Mouse (Mus musculus) kidney, postnatal 0 days (tissue): ENCODE data around the gene Nsd2. TPM values are rescaled to one million over a fixed set of nuclear protein-coding genes. Genes with fewer than 3 reads are reported as not detected.

Experiments
- ATAC-seq: fragments of 200-750 bp; cut with Nextera tagmentation; replicated peaks from 2 replicates; pipeline ENCODE4 v1.8.0; 2017; ENCODE audit warnings: low read depth, moderate number of reproducible peaks, moderate TSS enrichment, moderate library complexity; ENCODE audit not compliant: low FRiP score
- DNase-seq: peaks from one replicate; pipeline ENCODE4 v3.0.0-alpha.2; 2016; ENCODE audit warnings: low spot score
- H3K27ac ChIP-seq: fragments of 300-500 bp; sonication (generic); 2 replicates; pipeline ENCODE4 v1.5.1; 2014; ENCODE audit warnings: mild to moderate bottlenecking
- H3K27me3 ChIP-seq: fragments of 300-500 bp; sonication (generic); 2 replicates; pipeline ENCODE4 v1.6.1; 2014; ENCODE audit warnings: low read length, mixed read lengths; ENCODE audit not compliant: insufficient read depth
- H3K36me3 ChIP-seq: fragments of 300-500 bp; sonication (generic); 2 replicates; pipeline ENCODE4 v1.6.1; 2014; ENCODE audit warnings: low read length, mixed read lengths; ENCODE audit not compliant: insufficient read depth
- H3K4me1 ChIP-seq: fragments of 300-500 bp; sonication (generic); replicated peaks from 2 replicates; pipeline ENCODE4 v1.6.1; 2014; ENCODE audit warnings: antibody characterized with exemption, low read length, mixed read lengths; ENCODE audit not compliant: insufficient read depth
- H3K4me2 ChIP-seq: fragments of 300-500 bp; sonication (generic); 2 replicates; pipeline ENCODE4 v1.6.1; 2014; ENCODE audit warnings: mild to moderate bottlenecking, low read length, moderate library complexity, mixed read lengths
- H3K4me3 ChIP-seq: fragments of 300-500 bp; sonication (generic); replicated peaks from 2 replicates; pipeline ENCODE4 v1.5.1; 2014; ENCODE audit warnings: low read depth, low read length
- H3K9ac ChIP-seq: fragments of 300-500 bp; sonication (generic); 2 replicates; pipeline ENCODE4 v1.6.1; 2014; ENCODE audit warnings: low read depth, low read length
- H3K9me3 ChIP-seq: fragments of 300-500 bp; sonication (generic); replicated peaks from 2 replicates; pipeline ENCODE4 v1.6.1; 2016; ENCODE audit warnings: low read length, inconsistent platforms, mixed read lengths
- CTCF ChIP-seq: IDR thresholded peaks from 2 replicates; pipeline ENCODE4 v1.5.1; 2016; ENCODE audit warnings: antibody characterized with exemption, low read depth, mild to moderate bottlenecking, moderate library complexity
- WGBS: fragments of 180-500 bp; shearing (Covaris S2); extraction: QIAGEN DNeasy Blood & Tissue Kit; methylation state at CpG from one replicate; pipeline ENCODE4 v1.1.7; 2014; 5-methylcytosine and 5-hydroxymethylcytosine counted together
- polyA plus RNA-seq: library from polyadenylated mRNA; unstranded; fragments of >200 nt; fragmentation: Nextera tagmentation; extraction: Ambion mirVana; gene quantifications from 2 replicates; pipeline ENCODE4 v1.2.1, GENCODE M21; 2015

The Nsd2 gene
- polyA plus RNA-seq, 1 experiment from 2014 or later, result 21.0 TPM

DNA sequence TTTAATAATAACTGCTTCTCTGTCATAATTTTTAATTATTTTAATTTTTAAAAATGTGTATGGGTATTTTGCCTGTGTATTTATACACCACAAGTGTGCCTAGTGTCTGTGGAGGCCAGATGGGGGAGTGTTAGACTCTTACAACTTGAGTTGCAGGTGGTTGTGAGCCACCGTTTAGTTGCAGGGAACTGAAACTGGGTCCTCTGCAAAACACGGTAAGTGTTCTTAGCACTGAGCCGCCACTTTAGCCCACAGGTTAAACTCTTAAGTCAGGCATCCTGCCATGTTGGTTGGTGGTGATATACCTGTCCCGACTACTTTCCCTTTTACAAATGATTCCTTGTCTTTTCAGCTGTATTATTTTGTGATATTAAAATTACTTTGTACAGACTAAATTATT is 22.0 kb downstream of the Nsd2 start:
- Histone ChIP-seq H3K9ac (no peak overlapping the region), H3K4me1 (no peaks in the 10 kb centered on the region), H3K27me3 (no peaks in the 10 kb centered on the region), H3K36me3 (peaks cover 12% of the 10 kb centered on the region; the same call in 1 of the 2 replicates), H3K9me3 (no peaks in the 10 kb centered on the region), H3K4me3 (no peak overlapping the region), H3K4me2 (no peak overlapping the region), H3K27ac (no peak overlapping the region)
- 85% methylated on average over 4 of the region's 4 CpGs for WGBS
- DNase-seq (no peak), ATAC-seq (no peak)
- TF ChIP-seq CTCF, result no peak

DNA sequence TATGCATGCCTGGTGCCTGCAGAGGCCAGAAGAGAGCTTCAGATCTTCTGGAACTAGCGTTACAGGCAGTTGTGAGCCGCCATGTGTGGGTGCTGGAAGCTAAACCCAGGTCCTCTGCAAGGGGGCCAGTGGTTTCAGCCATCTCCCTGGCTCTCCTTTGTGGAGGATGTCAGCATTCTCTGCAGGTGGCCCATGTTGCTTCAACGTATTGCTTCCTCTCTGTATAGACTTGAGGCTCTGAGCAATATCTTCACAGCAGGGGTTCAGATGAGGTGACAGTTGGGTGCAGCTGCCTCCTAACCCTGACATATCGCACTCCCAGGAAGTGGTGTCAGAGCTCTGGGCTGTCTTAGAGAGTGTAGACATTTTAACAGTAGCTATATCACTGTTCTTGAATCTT is 30.9 kb downstream of the Nsd2 start:
- Histone ChIP-seq H3K9me3 (no peaks in the 10 kb centered on the region), H3K27ac (no peak overlapping the region), H3K4me2 (no peak overlapping the region), H3K4me1 (no peaks in the 10 kb centered on the region), H3K9ac (no peak overlapping the region), H3K27me3 (no peaks in the 10 kb centered on the region), H3K36me3 (peaks cover 23% of the 10 kb centered on the region; the same call in 1 of the 2 replicates), H3K4me3 (no peak overlapping the region)
- no peak for DNase-seq
- TF ChIP-seq CTCF, result no peak
- WGBS, result 91% methylated on average over 4 of the region's 4 CpGs
- ATAC-seq, result no peak

DNA sequence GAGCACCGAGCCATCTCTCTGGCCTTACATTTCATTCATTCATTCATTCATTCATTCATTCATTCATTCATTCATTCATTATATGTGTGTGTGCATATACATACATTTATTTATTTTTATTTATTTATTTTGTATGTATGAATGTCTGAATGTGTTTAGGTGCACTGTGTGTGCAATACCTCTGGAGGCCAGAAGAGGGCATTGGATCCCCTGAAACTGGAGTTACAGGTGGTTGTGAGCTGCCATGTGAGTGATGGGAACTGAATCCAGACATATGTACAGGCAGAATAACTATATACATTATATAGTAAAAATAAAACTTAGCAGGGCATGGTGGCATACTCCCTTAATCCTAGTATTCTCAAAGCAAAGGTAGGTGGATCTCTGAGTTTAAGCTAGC is 32.6 kb downstream of the Nsd2 start:
- ATAC-seq (no peak), DNase-seq (no peak)
- 96% methylated on average over 1 of the region's 1 CpGs for WGBS
- H3K27me3 ChIP-seq, result no peaks in the 10 kb centered on the region
- no peaks in the 10 kb centered on the region for H3K4me1 ChIP-seq
- no peak overlapping the region for H3K9ac ChIP-seq
- no peak; the same call in 1 of the 2 replicates for TF ChIP-seq CTCF
- H3K9me3 ChIP-seq, result no peaks in the 10 kb centered on the region
- H3K4me2 ChIP-seq, result no peak overlapping the region
- peaks cover 23% of the 10 kb centered on the region for H3K36me3 ChIP-seq
- H3K4me3 ChIP-seq, result no peak overlapping the region
- no peak overlapping the region for H3K27ac ChIP-seq

DNA sequence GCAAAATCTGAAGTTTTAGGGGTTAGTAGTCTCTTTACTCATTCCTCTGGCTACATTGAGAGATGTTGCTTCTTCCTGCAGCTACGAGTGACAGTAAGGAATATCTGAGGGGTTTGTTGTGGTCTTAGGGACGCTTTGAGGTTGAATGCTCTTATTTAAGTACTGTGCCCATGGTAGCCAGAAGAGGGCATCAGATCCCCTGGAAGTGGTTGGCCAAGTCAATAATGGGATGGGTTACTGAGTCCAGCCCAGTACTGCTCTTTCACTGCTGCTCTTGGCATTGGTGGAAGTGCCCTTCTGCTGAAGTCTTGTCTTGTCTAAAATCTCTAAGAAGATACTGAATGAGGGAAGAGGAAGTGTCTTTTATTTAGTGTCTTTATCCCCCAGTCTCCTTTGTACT is 33.5 kb downstream of the Nsd2 start:
- H3K27ac ChIP-seq, result no peak overlapping the region
- WGBS, result 82% methylated on average over 2 of the region's 2 CpGs
- no peak for ATAC-seq
- H3K9ac ChIP-seq, result no peak overlapping the region
- H3K4me1 ChIP-seq, result no peaks in the 10 kb centered on the region
- TF ChIP-seq CTCF, result peak; percentile 30; the same call in 1 of the 2 replicates
- no peaks in the 10 kb centered on the region for H3K9me3 ChIP-seq
- DNase-seq, result no peak
- H3K27me3 ChIP-seq, result no peaks in the 10 kb centered on the region
- H3K4me3 ChIP-seq, result no peak overlapping the region
- H3K36me3 ChIP-seq, result peaks cover 29% of the 10 kb centered on the region
- no peak overlapping the region for H3K4me2 ChIP-seq

DNA sequence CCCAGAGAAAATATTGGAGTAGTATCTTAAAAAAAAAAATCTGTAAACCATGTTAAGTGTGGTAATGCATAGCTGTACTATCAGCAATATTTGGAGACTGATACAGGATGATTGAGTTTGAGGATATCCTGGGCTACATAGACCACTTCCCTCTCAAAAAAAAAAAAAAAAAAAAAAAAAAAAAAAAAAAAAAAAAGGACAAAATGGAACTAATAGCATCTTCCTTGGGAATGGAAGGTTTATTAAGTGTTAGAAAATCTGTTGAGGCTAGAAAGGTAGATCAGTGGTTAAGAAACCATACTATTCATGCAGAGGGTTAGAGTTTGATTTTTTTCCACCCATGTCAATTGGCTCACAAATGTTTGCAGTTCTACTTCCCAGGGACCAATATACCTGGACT is 37.2 kb downstream of the Nsd2 start:
- Histone ChIP-seq H3K4me1 (no peaks in the 10 kb centered on the region), H3K4me3 (no peak overlapping the region), H3K9ac (no peak overlapping the region), H3K36me3 (peaks cover 39% of the 10 kb centered on the region), H3K9me3 (no peaks in the 10 kb centered on the region), H3K27me3 (no peaks in the 10 kb centered on the region), H3K27ac (no peak overlapping the region), H3K4me2 (no peak overlapping the region)
- no peak for TF ChIP-seq CTCF
- DNase-seq, result no peak
- no peak for ATAC-seq

DNA sequence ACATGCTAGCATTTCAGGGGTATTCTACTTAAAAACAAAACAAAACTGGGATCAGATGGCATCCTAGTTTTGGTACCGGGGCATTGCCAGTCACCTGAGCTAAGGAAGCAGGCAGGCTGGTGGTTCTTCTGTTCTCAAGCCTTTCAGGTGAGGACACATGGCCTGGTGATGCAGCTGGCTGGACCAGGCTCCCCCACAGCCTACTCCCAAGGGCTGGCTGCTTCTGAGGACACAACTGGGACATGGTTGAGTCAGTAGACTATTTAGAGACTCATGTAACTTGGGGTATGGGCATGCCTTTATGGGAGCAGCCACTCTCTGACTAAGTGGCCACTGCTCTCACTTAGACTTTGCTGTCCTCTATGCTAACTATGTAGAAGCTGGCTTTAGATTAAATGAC is 54.9 kb downstream of the Nsd2 start:
- ATAC-seq, result no peak
- WGBS, result 91% methylated on average over 1 of the region's 1 CpGs

DNA sequence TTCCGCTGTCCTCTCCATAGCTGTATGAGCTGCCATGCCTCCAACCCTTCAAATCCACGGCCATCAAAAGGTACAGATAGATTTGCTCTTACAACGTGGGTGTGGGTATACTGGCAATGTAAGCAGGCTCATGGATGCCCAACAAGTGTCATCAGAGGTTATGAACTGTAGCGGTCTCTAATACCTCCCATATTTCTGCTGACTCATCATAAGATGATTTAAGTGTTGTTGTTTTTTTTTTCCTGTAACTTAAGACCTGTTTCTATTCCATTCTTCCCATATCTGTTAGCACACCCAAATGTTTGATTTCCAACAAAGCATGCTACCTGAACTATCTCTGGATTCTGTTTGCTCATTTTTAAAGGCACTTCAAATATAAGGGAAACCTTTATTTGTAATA is 60.6 kb downstream of the Nsd2 start:
- WGBS, result 93% methylated on average over 4 of the region's 4 CpGs
- no peak overlapping the region for H3K9ac ChIP-seq
- ATAC-seq, result no peak
- H3K36me3 ChIP-seq, result peaks cover 61% of the 10 kb centered on the region
- H3K4me1 ChIP-seq, result no peaks in the 10 kb centered on the region
- no peaks in the 10 kb centered on the region for H3K27me3 ChIP-seq
- H3K4me3 ChIP-seq, result no peak overlapping the region
- no peak for DNase-seq
- no peak for TF ChIP-seq CTCF
- H3K9me3 ChIP-seq, result no peaks in the 10 kb centered on the region
- no peak overlapping the region for H3K27ac ChIP-seq
- no peak overlapping the region for H3K4me2 ChIP-seq

More for the DNA sequence above, 54.9 kb downstream of the Nsd2 start:
- Histone ChIP-seq H3K27ac (no peak overlapping the region), H3K4me2 (no peak overlapping the region), H3K36me3 (peaks cover 31% of the 10 kb centered on the region; the same call in 1 of the 2 replicates), H3K9me3 (no peaks in the 10 kb centered on the region), H3K4me3 (no peak overlapping the region), H3K4me1 (no peaks in the 10 kb centered on the region), H3K9ac (no peak overlapping the region), H3K27me3 (no peaks in the 10 kb centered on the region)
- TF ChIP-seq CTCF, result no peak
- DNase-seq, result no peak
